8 mouse cellular contexts compared by ENCODE assay signal in genomic region chr9:59282683-59282986, GRCm38 (mm10). TPM values are rescaled to one million over a fixed set of nuclear protein-coding genes. Genes with fewer than 3 reads are reported as not detected.
A peak's percentile ranks its signal among the peaks of the same experiment; 100 is the strongest.
DNase-seq lines count a peak whose midpoint lies in the region; ATAC-seq and TF ChIP-seq lines count a peak whose summit lies in the region.

No protein-coding gene starts in this region.

- H3K9me3 ChIP-seq in heart, embryonic 12.5 days (replicated peaks), result no peaks in the 10 kb centered on the region
- no peaks in the 10 kb centered on the region for H3K9me3 ChIP-seq in ES-Bruce4 (replicated peaks; ENCODE audit: control insufficient read depth, insufficient read depth, low read length, poor library complexity, severe bottlenecking)
- no peaks in the 10 kb centered on the region for H3K9me3 ChIP-seq in forebrain, embryonic 16.5 days (ENCODE audit: control insufficient read depth, low read length)
- H3K9me3 ChIP-seq in liver, postnatal 0 days (ENCODE audit: low read length), result no peaks in the 10 kb centered on the region

- no peaks in the 10 kb centered on the region for H3K27me3 ChIP-seq in heart, embryonic 12.5 days (replicated peaks)
- no peaks in the 10 kb centered on the region for H3K27me3 ChIP-seq in heart, adult 2 months (ENCODE audit: control insufficient read depth, insufficient read depth, low read length)
- H3K27me3 ChIP-seq in ES-Bruce4 (ENCODE audit: control insufficient read depth, insufficient read depth, low read length, poor library complexity, severe bottlenecking), result no peaks in the 10 kb centered on the region
- no peaks in the 10 kb centered on the region for H3K27me3 ChIP-seq in forebrain, embryonic 16.5 days (replicated peaks; ENCODE audit: control insufficient read depth, insufficient read depth, low read length)
- H3K27me3 ChIP-seq in liver, postnatal 0 days (ENCODE audit: insufficient read depth, low read length), result no peaks in the 10 kb centered on the region

- H3K36me3 ChIP-seq in heart, embryonic 12.5 days, result no peaks in the 10 kb centered on the region
- no peaks in the 10 kb centered on the region for H3K36me3 ChIP-seq in heart, adult 2 months (ENCODE audit: control insufficient read depth, insufficient read depth, low read length)
- H3K36me3 ChIP-seq in ES-Bruce4 (ENCODE audit: control insufficient read depth, insufficient read depth, low read length, poor library complexity, severe bottlenecking), result no peaks in the 10 kb centered on the region
- no peaks in the 10 kb centered on the region for H3K36me3 ChIP-seq in forebrain, embryonic 16.5 days (ENCODE audit: control insufficient read depth, insufficient read depth)
- H3K36me3 ChIP-seq in liver, postnatal 0 days (replicated peaks; ENCODE audit: insufficient read depth, low read length), result no peaks in the 10 kb centered on the region

- peak overlapping the region; percentile 55 for H3K4me2 ChIP-seq in heart, embryonic 12.5 days
- peak overlapping the region; percentile 29 for H3K4me2 ChIP-seq in forebrain, embryonic 16.5 days (ENCODE audit: low read length)
- peak overlapping the region; percentile 19; the same call in 1 of the 2 replicates for H3K4me2 ChIP-seq in liver, postnatal 0 days (ENCODE audit: low read depth, low read length)

- no peaks in the 10 kb centered on the region for H3K79me2 ChIP-seq in heart, adult 2 months (replicated peaks; ENCODE audit: control insufficient read depth, insufficient read depth, low read length)

- H3K4me1 ChIP-seq in heart, embryonic 12.5 days (replicated peaks), result peaks cover 7% of the 10 kb centered on the region; the same call in 1 of the 2 replicates
- H3K4me1 ChIP-seq in heart, adult 2 months (ENCODE audit: control insufficient read depth, insufficient read depth, low read length), result no peaks in the 10 kb centered on the region; the same call in 1 of the 2 replicates
- no peaks in the 10 kb centered on the region for H3K4me1 ChIP-seq in ES-Bruce4 (ENCODE audit: control insufficient read depth, insufficient read depth, low read length)
- H3K4me1 ChIP-seq in forebrain, embryonic 16.5 days (replicated peaks; ENCODE audit: control insufficient read depth, insufficient read depth, low read length), result peaks cover 18% of the 10 kb centered on the region
- peaks cover 6% of the 10 kb centered on the region for H3K4me1 ChIP-seq in liver, postnatal 0 days (ENCODE audit: insufficient read depth)

- WGBS in heart, embryonic 12.5 days, result 49% methylated on average over 7 of the region's 7 CpGs
- 41% methylated on average over 7 of the region's 7 CpGs for WGBS in heart, adult 2 months
- 55% methylated on average over 7 of the region's 7 CpGs for WGBS in forebrain, embryonic 16.5 days
- WGBS in liver, postnatal 0 days (ENCODE audit: insufficient replicate concordance), result 50% methylated on average over 7 of the region's 7 CpGs

- intact Hi-C loops in heart, adult 2 months (cut with DNase I), result loop anchor here (1.0 to 2.0 kb wide), 2 partner anchors 269 to 380 kb away; no protein-coding TSS in a partner anchor

- no peak for TF ChIP-seq EP300 in heart, adult 2 months (IDR thresholded peaks at IDR 0.05; ENCODE audit: insufficient read depth, low read depth, low read length)
- no peak for TF ChIP-seq EP300 in ES-Bruce4 (IDR thresholded peaks at IDR 0.05; ENCODE audit: insufficient read depth, low read depth, low read length)
- no peak for TF ChIP-seq EP300 in liver, postnatal 0 days (IDR thresholded peaks at IDR 0.05; ENCODE audit: low read depth)

- no peak for TF ChIP-seq CTCF in heart, adult 2 months (IDR thresholded peaks at IDR 0.05)
- TF ChIP-seq CTCF in ES-Bruce4 (IDR thresholded peaks at IDR 0.05; ENCODE audit: low read depth, low read length), result no peak
- no peak for TF ChIP-seq CTCF in liver, postnatal 0 days (IDR thresholded peaks at IDR 0.05; ENCODE audit: low read depth)

- H3K9ac ChIP-seq in heart, embryonic 12.5 days, result no peak overlapping the region
- H3K9ac ChIP-seq in heart, adult 2 months (ENCODE audit: low read depth, low read length), result no peak overlapping the region
- 0 out of 2 replicates have a peak overlapping the region, but pooled peaks have one; percentile 0 for H3K9ac ChIP-seq in ES-Bruce4 (ENCODE audit: low read depth, poor library complexity, severe bottlenecking)
- H3K9ac ChIP-seq in forebrain, embryonic 16.5 days (replicated peaks; ENCODE audit: low read depth, low read length), result peak overlapping the region; percentile 37; the same call in 1 of the 2 replicates
- H3K9ac ChIP-seq in liver, postnatal 0 days (replicated peaks), result no peak overlapping the region

- DNase-seq in heart, adult 2 months, result no peak
- no peak for DNase-seq in liver, postnatal 0 days
- DNase-seq in urinary bladder, postnatal 4 days (ENCODE audit: low spot score in 2 of 2), result no peak
- DNase-seq in thymus, postnatal 36 days, result no peak
- no peak for DNase-seq in kidney, adult 18-20 months

- ATAC-seq in heart, embryonic 12.5 days (ENCODE audit: insufficient number of reproducible peaks, low FRiP score), result 0 out of 2 replicates have a peak, but pooled peaks have one; percentile 11
- peak; percentile 6; the same call in 1 of the 2 replicates for ATAC-seq in forebrain, embryonic 16.5 days
- ATAC-seq in liver, postnatal 0 days, result no peak

- peak overlapping the region; percentile 18; the same call in 1 of the 2 replicates for H3K4me3 ChIP-seq in heart, embryonic 12.5 days
- no peak overlapping the region for H3K4me3 ChIP-seq in heart, adult 2 months
- 0 out of 2 replicates have a peak overlapping the region, but pooled peaks have one; percentile 2 for H3K4me3 ChIP-seq in ES-Bruce4 (ENCODE audit: low read depth, low read length)
- no peak overlapping the region for H3K4me3 ChIP-seq in forebrain, embryonic 16.5 days (replicated peaks; ENCODE audit: low read length)
- H3K4me3 ChIP-seq in liver, postnatal 0 days (ENCODE audit: low read depth, low read length), result no peak overlapping the region

- H3K27ac ChIP-seq in heart, embryonic 12.5 days (ENCODE audit: poor library complexity, severe bottlenecking), result no peak overlapping the region
- no peak overlapping the region for H3K27ac ChIP-seq in heart, adult 2 months
- H3K27ac ChIP-seq in ES-Bruce4 (ENCODE audit: insufficient read depth, low read length), result no peak overlapping the region
- no peak overlapping the region for H3K27ac ChIP-seq in forebrain, embryonic 16.5 days (ENCODE audit: low read length)
- no peak overlapping the region for H3K27ac ChIP-seq in liver, postnatal 0 days (ENCODE audit: low read depth)

- no peak for TF ChIP-seq POLR2A in heart, adult 2 months (IDR thresholded peaks at IDR 0.05; ENCODE audit: insufficient read depth, low read depth, low read length)
- no peak for TF ChIP-seq POLR2A in ES-Bruce4 (IDR thresholded peaks at IDR 0.05; ENCODE audit: insufficient read depth, low read length)

RNA-seq across cellular contexts. Expression of gene Adpgk, which starts 8.7 kb away (rescaled TPM):
- polyA plus RNA-seq in heart, embryonic 12.5 days (2016; fragmentation: Nextera tagmentation; extraction: Ambion mirVana), result 31.2 and 31.6 TPM in 2 replicates
- 1 to 10 TPM; 7.7 to 7.8 TPM for total RNA-seq in heart, adult 2 months (2021)
- 6.6 and 8.1 TPM in 2 replicates for polyA plus RNA-seq in heart, adult 2 months (2012; rRNA removed)
- 42.9 and 44.0 TPM in 2 replicates for polyA plus RNA-seq in ES-Bruce4 (2011; ENCODE audit: insufficient read depth, insufficient read length, low read depth, missing spikeins)
- polyA plus RNA-seq in forebrain, embryonic 16.5 days (2015; fragmentation: Nextera tagmentation; extraction: Ambion mirVana), result 20.7 and 20.9 TPM in 2 replicates
- polyA plus RNA-seq in liver, postnatal 0 days (2015; fragmentation: Nextera tagmentation; extraction: Ambion mirVana), result 24.1 and 24.6 TPM in 2 replicates

Comparison
In these comparisons a context has a peak if more than half of its experiments do, and no peak if none do; other contexts are left out.
1. H3K4me3 ChIP-seq: peak in heart, embryonic 12.5 days (single experiment) and ES-Bruce4 (single experiment); none in heart, adult 2 months (single experiment), forebrain, embryonic 16.5 days (single experiment) and liver, postnatal 0 days (single experiment).
2. H3K9ac ChIP-seq: peak in ES-Bruce4 (single experiment) and forebrain, embryonic 16.5 days (single experiment); none in heart, embryonic 12.5 days (single experiment), heart, adult 2 months (single experiment) and liver, postnatal 0 days (single experiment).
3. Peak in every context shown above with its lines, with median percentiles within 50 percentile points of each other: H3K4me2 ChIP-seq.